Mouse (Mus musculus): ENCODE data around the gene Mzt1.

The Mzt1 gene

GRCm38 (mm10) chr14:99010224-99010919 is 35.6 kb downstream of the Mzt1 start:
- DNase-seq = no peak

DNA sequence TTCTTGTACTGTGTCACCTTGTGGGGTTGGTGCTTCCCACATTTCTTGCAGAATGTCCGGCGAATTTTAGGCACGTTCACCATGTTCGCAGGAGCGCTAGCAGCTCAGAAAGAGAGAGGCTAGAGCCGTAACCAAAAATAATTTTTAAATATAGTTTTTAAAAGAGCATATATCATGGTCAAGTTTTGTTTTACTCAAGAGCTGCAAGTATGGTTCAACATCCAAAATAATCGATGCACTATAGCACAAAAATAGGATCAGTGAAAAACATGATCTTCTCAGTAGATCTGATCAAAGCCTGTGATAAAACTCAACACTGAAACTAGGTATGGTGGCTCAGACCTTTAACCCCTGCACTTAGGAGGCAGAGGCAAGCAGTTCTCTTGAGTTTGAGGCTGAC is 51.7 kb downstream of the Mzt1 start, which contains the start of gene Rpl36a-ps1:
Gene Rpl36a-ps1, minus strand, starts transcription at position 101 of the 400 bp plus-strand sequence.
- DNase-seq = no peak

DNA sequence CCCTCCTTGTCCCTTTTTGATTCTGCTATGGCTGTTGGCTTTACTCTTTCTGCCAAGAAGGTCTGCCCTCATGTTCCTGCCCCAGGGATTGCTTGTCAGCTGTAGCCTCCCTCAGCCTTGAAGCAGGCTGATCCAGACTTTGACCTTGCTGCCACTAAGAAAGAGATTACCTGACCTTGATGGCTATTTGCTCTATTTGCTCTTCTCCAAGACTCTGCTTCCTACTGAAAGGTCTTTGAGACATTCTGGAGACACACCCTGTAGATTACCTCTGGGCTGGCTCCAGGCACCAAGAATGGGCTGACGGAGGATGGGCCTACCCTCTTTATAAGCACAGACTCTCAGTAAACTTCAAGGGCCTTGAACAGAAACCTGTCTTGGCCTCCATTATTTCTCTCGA is 53.5 kb downstream of the Mzt1 start:
- DNase-seq = no peak

DNA sequence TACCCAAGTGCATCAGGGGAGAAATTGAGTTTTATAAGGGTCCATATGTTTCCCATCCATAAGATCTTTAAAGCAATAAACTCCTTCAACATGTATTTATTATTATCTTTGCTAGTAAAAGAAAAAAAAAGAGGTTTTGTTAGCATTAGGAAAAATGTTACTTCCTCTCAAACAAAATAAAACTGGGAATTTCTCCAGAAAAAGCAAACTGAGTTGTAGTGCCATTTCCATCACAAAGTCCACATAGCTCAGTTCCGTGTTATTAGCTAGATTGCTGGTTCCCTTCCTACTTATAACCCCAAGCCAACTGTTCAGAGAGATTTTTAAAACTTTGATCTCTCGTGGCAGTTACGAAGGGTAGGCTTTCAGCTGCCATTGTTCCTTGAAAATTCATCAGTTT is 55.3 kb downstream of the Mzt1 start:
- no peak for DNase-seq

- no peak for DNase-seq
Measured at GRCm38 (mm10) chr14:98989818-98990217, 56.1 kb downstream of the Mzt1 start.
